Mouse (Mus musculus) heart, adult 2 months (tissue): Measurements from ENCODE around the gene Mpz. TPM values are rescaled to one million over a fixed set of nuclear protein-coding genes. Genes with fewer than 3 reads are reported as not detected.

ENCODE experiments used
- DNase-seq, 2 experiments: peaks; one replicate each; pipeline ENCODE4 v3.0.0; 2021
- H3K27ac ChIP-seq: fragments of 200-600 bp; 2 replicates; pipeline ENCODE4 v1.8.1; 2022
- H3K27me3 ChIP-seq: fragments of 200-500 bp; 2 replicates; pipeline ENCODE4 v1.6.1; 2012; ENCODE audit warnings: mild to moderate bottlenecking, low read length, inconsistent platforms, mixed read lengths; ENCODE audit not compliant: control insufficient read depth, insufficient read depth
- H3K36me3 ChIP-seq: fragments of 200-500 bp; 2 replicates; pipeline ENCODE4 v1.6.1; 2012; ENCODE audit warnings: low read length, inconsistent platforms; ENCODE audit not compliant: control insufficient read depth, insufficient read depth
- H3K4me1 ChIP-seq: fragments of 200-500 bp; 2 replicates; pipeline ENCODE4 v1.6.1; 2011; ENCODE audit warnings: low read length; ENCODE audit not compliant: control insufficient read depth, insufficient read depth
- H3K4me3 ChIP-seq: fragments of 200-600 bp; 2 replicates; pipeline ENCODE4 v1.8.1; 2022
- H3K79me2 ChIP-seq: fragments of 200-500 bp; replicated peaks from 2 replicates; pipeline ENCODE4 v1.6.1; 2012; ENCODE audit warnings: mild to moderate bottlenecking, inconsistent platforms, low read length, moderate library complexity, mixed read lengths; ENCODE audit not compliant: control insufficient read depth, insufficient read depth
- H3K9ac ChIP-seq: fragments of 200-500 bp; 2 replicates; pipeline ENCODE4 v1.6.1; 2012; ENCODE audit warnings: low read depth, mild to moderate bottlenecking, control low read depth, inconsistent platforms, low read length, mixed read lengths
- CTCF ChIP-seq: fragments of 200-600 bp; IDR thresholded peaks from 2 replicates; pipeline ENCODE4 v1.8.1; 2022; ENCODE audit warnings: antibody characterized with exemption, mild to moderate bottlenecking, moderate library complexity
- EP300 ChIP-seq: fragments of 200-500 bp; IDR thresholded peaks from 2 replicates; pipeline ENCODE4 v1.6.1; 2011; ENCODE audit warnings: low read depth, low read length, control low read depth; ENCODE audit not compliant: insufficient read depth
- POLR2A ChIP-seq: fragments of 200-500 bp; IDR thresholded peaks from 2 replicates; pipeline ENCODE4 v1.6.1; 2011; ENCODE audit warnings: mild to moderate bottlenecking, low read depth, low read length, control low read depth; ENCODE audit not compliant: insufficient read depth
- WGBS: fragments of 180-500 bp; shearing (Covaris S2); methylation state at CpG from one replicate; pipeline ENCODE4 v1.1.7; 2018; 5-methylcytosine and 5-hydroxymethylcytosine counted together
- intact Hi-C: fragments of 180-260 bp; cut with DNase I; formaldehyde crosslinking; loops from one replicate; pipeline ENCODE4 v1.15.1; 2025
- polyA plus RNA-seq: library from polyadenylated mRNA; depleted of rRNA; stranded (reverse); fragments of >200 nt; gene quantifications from 2 replicates; pipeline ENCODE4 v1.2.3, GENCODE M21; 2012
- total RNA-seq, 2 experiments: library from RNA; stranded (reverse); gene quantifications; 2 replicates each; pipeline ENCODE4 v1.2.3; 2021

The Mpz gene
- total and polyA plus RNA-seq, 3 experiments = 0.39 to 8.0 TPM; not detected in 1

DNA sequence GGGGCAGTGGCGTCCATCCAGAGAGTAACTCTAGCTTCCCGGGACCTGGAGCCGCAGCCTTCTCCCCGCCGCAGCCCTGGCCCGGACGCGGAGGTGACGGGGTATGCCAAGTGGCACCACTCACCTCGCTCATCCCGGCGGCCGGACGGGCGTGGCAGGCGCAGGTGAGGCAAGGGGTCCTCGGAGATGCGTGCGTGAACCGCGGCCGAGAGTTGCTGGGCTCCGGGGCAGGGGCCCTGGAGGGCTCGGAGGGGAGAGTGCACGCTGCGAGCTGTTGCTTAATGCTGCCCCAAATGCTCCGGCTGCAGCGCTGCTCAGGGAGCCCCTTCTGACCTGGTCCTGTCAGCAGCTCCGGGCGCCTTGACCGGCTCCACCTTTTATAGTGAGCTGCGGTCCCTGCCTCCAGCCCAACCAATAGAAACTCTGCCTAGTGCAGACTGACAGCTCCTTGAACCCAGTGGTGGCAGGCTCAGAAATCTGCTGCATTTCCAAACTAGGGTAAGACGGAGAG lies 45.4 kb downstream of the Mpz start, which contains the start of gene Pcp4l1:
TSS of gene Pcp4l1 (minus strand) at position 382 of the 511 bp plus-strand sequence.
- Histone ChIP-seq H3K9ac (peak within 1 kb of the TSS; percentile 90), H3K27ac (peak within 1 kb of the TSS; percentile 82), H3K27me3 (0 out of 2 replicates have a peak, but pooled peaks cover 1% of the 10 kb centered on the region)

DNA sequence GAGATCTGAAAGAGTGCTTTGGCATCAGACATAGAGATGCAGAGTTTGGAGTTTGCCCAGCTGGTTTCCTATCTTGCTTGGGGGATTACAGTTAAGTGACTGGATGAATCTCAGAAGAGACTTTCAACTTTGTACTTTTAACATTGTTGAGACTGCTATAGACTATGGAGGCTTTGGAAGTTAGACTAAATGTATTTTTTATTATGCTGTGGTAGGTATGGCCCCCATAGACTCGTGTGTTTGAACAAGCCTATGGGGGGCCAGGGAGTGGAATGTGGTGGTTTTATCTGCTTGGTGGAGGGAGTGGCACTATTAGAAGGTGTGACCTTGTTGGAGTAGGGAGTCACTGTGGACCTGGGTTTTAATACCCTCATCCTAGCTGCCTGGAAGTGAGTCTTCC lies 49.0 kb downstream of the Mpz start:
- no peak for TF ChIP-seq POLR2A
- no peak for TF ChIP-seq CTCF
- no peak for TF ChIP-seq EP300
- Histone ChIP-seq H3K4me1 (peaks cover 2% of the 10 kb centered on the region), H3K79me2 (peaks cover 2% of the 10 kb centered on the region; the same call in 1 of the 2 replicates), H3K36me3 (no peaks in the 10 kb centered on the region), H3K4me3 (no peak overlapping the region), H3K9ac (no peak overlapping the region), H3K27me3 (0 out of 2 replicates have a peak, but pooled peaks cover 1% of the 10 kb centered on the region), H3K27ac (no peak overlapping the region)
- intact Hi-C loops = no loop called here
- no peak for DNase-seq
- 53% methylated on average over 1 of the region's 1 CpGs for WGBS

More for the DNA sequence above, 45.4 kb downstream of the Mpz start, which contains the start of gene Pcp4l1:
- DNase-seq = peak; percentile 78 to 85
- 2% methylated on average over 33 of the region's 33 CpGs for WGBS
- Histone ChIP-seq H3K79me2 (peaks cover 2% of the 10 kb centered on the region; the same call in 1 of the 2 replicates), H3K4me3 (peak within 1 kb of the TSS; percentile 85), H3K36me3 (no peaks in the 10 kb centered on the region), H3K4me1 (peaks cover 7% of the 10 kb centered on the region)
- intact Hi-C loops = loop anchor here (2.0 kb wide), 1 partner anchor 25 kb away; no protein-coding TSS in a partner anchor
- no peak for TF ChIP-seq EP300
- TF ChIP-seq POLR2A = peak; percentile 92

DNA sequence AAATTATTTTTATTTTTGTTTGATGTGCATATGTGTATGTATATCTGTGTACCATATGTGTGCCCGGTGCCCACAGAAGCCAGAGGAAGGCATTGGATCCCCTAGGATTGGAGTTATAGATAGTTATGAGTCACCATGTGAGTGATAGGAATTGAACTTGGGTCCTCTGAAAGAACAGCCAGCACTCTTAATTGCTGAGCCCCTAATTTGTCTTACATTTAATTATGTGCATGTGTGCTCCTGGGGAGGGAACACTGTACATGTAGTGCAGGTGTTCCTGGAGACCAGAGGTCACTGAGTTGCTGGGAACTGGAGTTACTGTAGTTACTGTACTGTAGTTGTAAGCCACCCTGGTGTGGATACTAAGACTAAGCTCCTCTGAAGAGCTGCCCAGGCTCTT lies 50.3 kb downstream of the Mpz start:
- H3K4me3 ChIP-seq = no peak overlapping the region
- DNase-seq = no peak
- H3K36me3 ChIP-seq = no peaks in the 10 kb centered on the region
- 0 out of 2 replicates have a peak, but pooled peaks cover 1% of the 10 kb centered on the region for H3K27me3 ChIP-seq
- H3K79me2 ChIP-seq = no peaks in the 10 kb centered on the region; the same call in 1 of the 2 replicates
- H3K4me1 ChIP-seq = peaks cover 3% of the 10 kb centered on the region; the same call in 1 of the 2 replicates
- no peak overlapping the region for H3K27ac ChIP-seq
- TF ChIP-seq CTCF = no peak
- no peak for TF ChIP-seq POLR2A
- no peak for TF ChIP-seq EP300
- H3K9ac ChIP-seq = no peak overlapping the region
- intact Hi-C loops = no loop called here
- WGBS = 100% methylated on average over 1 of the region's 1 CpGs

DNA sequence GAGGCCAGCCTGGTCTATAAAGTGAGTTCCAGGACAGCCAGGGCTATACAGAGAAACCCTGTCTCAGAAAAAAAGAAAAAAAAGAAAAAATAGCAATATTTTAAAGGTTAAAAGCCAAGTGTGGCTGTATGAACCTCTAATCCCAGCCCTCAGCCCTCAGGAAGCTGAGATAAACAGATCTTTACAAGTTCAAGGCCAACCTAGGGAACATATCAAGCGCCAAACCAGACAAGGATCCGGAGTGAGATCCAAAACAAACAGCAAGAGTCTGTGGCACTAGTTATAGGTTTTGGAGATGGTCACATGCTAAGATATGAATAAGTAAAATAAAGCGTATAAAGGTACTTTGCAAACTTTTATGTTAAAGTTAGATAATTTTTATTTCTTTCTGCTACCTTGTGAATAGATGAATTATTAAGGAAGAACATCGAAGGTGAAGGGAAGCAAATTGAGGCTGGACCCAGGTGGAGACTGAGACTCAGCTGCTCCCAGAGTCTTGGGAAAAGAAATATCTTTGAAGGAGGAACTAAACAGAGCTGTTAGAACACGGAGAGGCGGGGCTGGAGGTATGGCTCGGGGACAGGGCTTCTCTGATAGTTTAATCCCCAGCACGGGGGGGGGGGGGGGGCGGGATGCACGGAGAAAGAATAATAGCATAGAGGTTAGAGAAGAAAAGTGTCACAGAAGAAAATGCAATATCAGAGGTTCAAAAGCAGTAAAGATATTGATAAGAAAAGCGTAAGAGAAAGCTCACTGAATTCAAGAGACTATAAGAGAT lies 53.1 kb downstream of the Mpz start:
- no peak overlapping the region for H3K4me3 ChIP-seq
- H3K79me2 ChIP-seq = no peaks in the 10 kb centered on the region
- TF ChIP-seq POLR2A (no peak), EP300 (no peak), CTCF (no peak)
- 53% methylated on average over 11 of the region's 11 CpGs for WGBS
- intact Hi-C loops = no loop called here
- peak overlapping the region; percentile 10 for H3K27ac ChIP-seq
- DNase-seq = no peak
- H3K9ac ChIP-seq = no peak overlapping the region
- H3K27me3 ChIP-seq = no peaks in the 10 kb centered on the region
- H3K36me3 ChIP-seq = no peaks in the 10 kb centered on the region
- peaks cover 3% of the 10 kb centered on the region; the same call in 1 of the 2 replicates for H3K4me1 ChIP-seq

DNA sequence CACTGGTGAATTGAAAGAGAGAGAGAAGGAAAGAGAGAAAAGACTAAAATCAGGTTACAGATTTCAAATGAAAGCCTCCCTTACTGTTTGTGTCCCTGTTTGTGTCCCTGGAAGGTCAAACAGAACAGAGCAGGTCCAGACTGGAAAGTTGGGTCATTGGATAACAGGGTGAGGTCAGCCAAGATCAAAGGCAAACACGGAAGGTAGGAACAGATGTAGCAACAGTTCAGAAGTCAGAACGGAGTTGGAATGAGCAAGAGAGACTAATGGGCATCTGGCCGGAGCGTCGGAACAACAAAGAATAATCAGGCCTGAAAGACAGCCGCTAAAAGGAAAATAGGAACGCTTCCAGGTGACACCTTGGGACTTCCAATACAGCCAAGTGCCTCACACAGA lies 53.7 kb downstream of the Mpz start:
- no peak overlapping the region for H3K4me3 ChIP-seq
- no peaks in the 10 kb centered on the region for H3K27me3 ChIP-seq
- WGBS = 44% methylated on average over 7 of the region's 7 CpGs
- H3K9ac ChIP-seq = no peak overlapping the region
- H3K36me3 ChIP-seq = no peaks in the 10 kb centered on the region
- intact Hi-C loops = no loop called here
- H3K4me1 ChIP-seq = peaks cover 3% of the 10 kb centered on the region; the same call in 1 of the 2 replicates
- no peak for DNase-seq
- no peak for TF ChIP-seq POLR2A
- TF ChIP-seq CTCF = no peak
- TF ChIP-seq EP300 = no peak
- no peaks in the 10 kb centered on the region for H3K79me2 ChIP-seq
- peak overlapping the region; percentile 10 for H3K27ac ChIP-seq
